Mouse (Mus musculus) limb, embryonic 15.5 days (tissue): Measurements from ENCODE around the gene A930033H14Rik. TPM values are rescaled to one million over a fixed set of nuclear protein-coding genes. Genes with fewer than 3 reads are reported as not detected.

Source experiments
- ATAC-seq: fragments of 200-750 bp; cut with Nextera tagmentation; 2 replicates; pipeline ENCODE4 v1.8.0; 2017; ENCODE audit warnings: low read depth, moderate TSS enrichment; ENCODE audit not compliant: insufficient number of reproducible peaks, low FRiP score, low TSS enrichment
- H3K27ac ChIP-seq: fragments of 300-500 bp; sonication (generic); 2 replicates; pipeline ENCODE4 v1.5.1; 2015; ENCODE audit warnings: moderate library complexity, mild to moderate bottlenecking, inconsistent platforms
- H3K27me3 ChIP-seq: fragments of 300-500 bp; sonication (generic); 2 replicates; pipeline ENCODE4 v1.6.1; 2015; ENCODE audit warnings: inconsistent platforms
- H3K36me3 ChIP-seq: fragments of 300-500 bp; sonication (generic); 2 replicates; pipeline ENCODE4 v1.6.1; 2015; ENCODE audit warnings: inconsistent platforms
- H3K4me1 ChIP-seq: fragments of 300-500 bp; sonication (generic); 2 replicates; pipeline ENCODE4 v1.6.1; 2015; ENCODE audit warnings: inconsistent platforms
- H3K4me2 ChIP-seq: fragments of 300-500 bp; sonication (generic); 2 replicates; pipeline ENCODE4 v1.6.1; 2015; ENCODE audit warnings: mild to moderate bottlenecking, inconsistent platforms
- H3K4me3 ChIP-seq: fragments of 300-500 bp; sonication (generic); 2 replicates; pipeline ENCODE4 v1.5.1; 2015; ENCODE audit warnings: mild to moderate bottlenecking, inconsistent platforms
- H3K9ac ChIP-seq: fragments of 300-500 bp; sonication (generic); 2 replicates; pipeline ENCODE4 v1.6.1; 2015; ENCODE audit warnings: inconsistent platforms
- H3K9me3 ChIP-seq: fragments of 300-500 bp; sonication (generic); 2 replicates; pipeline ENCODE4 v1.6.1; 2016; ENCODE audit warnings: inconsistent platforms
- WGBS: fragments of 180-500 bp; shearing (Covaris S2); methylation state at CpG from one replicate; pipeline ENCODE4 v1.1.7; 2015; 5-methylcytosine and 5-hydroxymethylcytosine counted together
- polyA plus RNA-seq: library from polyadenylated mRNA; unstranded; fragments of >200 nt; fragmentation: Nextera tagmentation; extraction: Ambion mirVana; gene quantifications from 2 replicates; pipeline ENCODE4 v1.2.1, GENCODE M21; 2015

The A930033H14Rik gene
- polyA plus RNA-seq, 1 experiment from 2014 or later: 3.0 TPM

DNA sequence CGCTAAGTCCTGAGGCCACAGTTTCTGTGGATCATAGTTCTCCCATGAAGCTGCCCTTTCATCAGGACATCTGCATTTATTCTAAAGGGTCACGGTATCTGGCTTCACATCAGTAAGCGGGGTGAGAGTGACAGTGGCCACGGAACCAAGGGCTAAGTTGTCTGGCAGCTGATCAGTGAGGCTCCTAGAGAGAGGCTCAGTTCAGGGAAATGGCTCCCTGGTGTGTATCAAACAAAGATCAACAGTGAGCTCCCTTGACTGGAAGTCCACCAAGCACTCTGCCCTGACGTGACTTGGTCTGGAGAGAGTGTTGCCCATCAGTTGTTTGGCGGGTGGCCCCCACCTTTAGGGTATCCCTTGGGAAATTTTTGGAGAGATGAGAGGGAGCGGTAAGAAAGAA lies 11.4 kb upstream of the A930033H14Rik start:
- no peak for ATAC-seq
- no peak overlapping the region for H3K4me3 ChIP-seq
- no peak overlapping the region for H3K4me2 ChIP-seq
- H3K27ac ChIP-seq: no peak overlapping the region
- H3K27me3 ChIP-seq: no peaks in the 10 kb centered on the region
- no peaks in the 10 kb centered on the region for H3K9me3 ChIP-seq
- WGBS: 83% methylated on average over 7 of the region's 7 CpGs
- no peak overlapping the region for H3K9ac ChIP-seq
- no peaks in the 10 kb centered on the region for H3K4me1 ChIP-seq
- peaks cover 9% of the 10 kb centered on the region for H3K36me3 ChIP-seq

DNA sequence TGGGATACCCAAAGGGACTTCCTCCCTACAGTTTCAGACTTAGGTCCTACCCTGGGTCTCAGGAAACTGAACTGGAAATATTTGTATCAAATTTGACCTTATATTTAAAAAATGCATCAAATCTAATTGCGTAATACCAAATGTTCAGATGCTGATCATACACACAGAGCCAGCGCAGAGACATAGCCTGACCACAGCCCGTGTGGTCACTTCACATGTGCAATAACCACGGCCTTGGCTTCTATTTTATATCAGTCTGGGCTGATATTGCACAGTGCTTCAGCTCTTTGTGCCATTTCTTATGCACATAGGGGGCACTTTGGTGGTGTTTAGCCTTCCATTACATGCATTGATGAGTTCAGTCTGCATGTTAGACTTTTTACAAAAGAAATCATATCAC lies 10.3 kb upstream of the A930033H14Rik start:
- H3K4me3 ChIP-seq: no peak overlapping the region
- H3K27me3 ChIP-seq: no peaks in the 10 kb centered on the region
- no peak overlapping the region for H3K9ac ChIP-seq
- no peak overlapping the region for H3K27ac ChIP-seq
- no peak overlapping the region for H3K4me2 ChIP-seq
- no peaks in the 10 kb centered on the region for H3K9me3 ChIP-seq
- no peak for ATAC-seq
- no peaks in the 10 kb centered on the region for H3K4me1 ChIP-seq
- 92% methylated on average over 4 of the region's 4 CpGs for WGBS
- peaks cover 16% of the 10 kb centered on the region for H3K36me3 ChIP-seq

DNA sequence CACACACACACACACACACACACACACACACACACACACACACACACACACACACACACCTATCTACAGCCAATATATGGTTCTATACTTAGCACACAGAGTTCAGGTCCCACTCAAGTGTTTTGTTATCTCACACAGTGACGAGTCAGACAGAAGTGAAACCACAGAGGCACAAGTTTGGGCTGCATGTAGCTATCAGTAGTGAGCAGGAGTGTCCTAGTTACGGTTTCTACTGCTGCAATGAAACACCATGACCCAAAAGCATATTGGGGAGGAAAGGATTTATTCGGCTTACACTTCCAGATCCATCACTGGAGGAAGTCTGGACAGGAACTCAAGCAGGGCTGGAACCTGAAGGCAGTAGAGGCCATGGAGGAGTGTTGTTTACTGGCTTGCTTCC lies 9.1 kb upstream of the A930033H14Rik start:
- no peaks in the 10 kb centered on the region for H3K4me1 ChIP-seq
- no peak for ATAC-seq
- H3K27me3 ChIP-seq: no peaks in the 10 kb centered on the region
- H3K4me3 ChIP-seq: no peak overlapping the region
- H3K9ac ChIP-seq: no peak overlapping the region
- H3K4me2 ChIP-seq: no peak overlapping the region
- no peaks in the 10 kb centered on the region for H3K9me3 ChIP-seq
- no peak overlapping the region for H3K27ac ChIP-seq
- WGBS: 79% methylated on average over 3 of the region's 3 CpGs
- H3K36me3 ChIP-seq: peaks cover 21% of the 10 kb centered on the region

- no peak overlapping the region for H3K27ac ChIP-seq
- no peak for ATAC-seq
- no peaks in the 10 kb centered on the region for H3K9me3 ChIP-seq
- H3K4me2 ChIP-seq: no peak overlapping the region
- no peak overlapping the region for H3K9ac ChIP-seq
- H3K4me3 ChIP-seq: no peak overlapping the region
- no peaks in the 10 kb centered on the region for H3K4me1 ChIP-seq
- H3K36me3 ChIP-seq: peaks cover 28% of the 10 kb centered on the region
- WGBS: 93% methylated on average over 9 of the region's 9 CpGs
- H3K27me3 ChIP-seq: no peaks in the 10 kb centered on the region
These were observed 8.2 kb upstream of the A930033H14Rik start for GRCm38 (mm10) chr10:69221148-69221547.

DNA sequence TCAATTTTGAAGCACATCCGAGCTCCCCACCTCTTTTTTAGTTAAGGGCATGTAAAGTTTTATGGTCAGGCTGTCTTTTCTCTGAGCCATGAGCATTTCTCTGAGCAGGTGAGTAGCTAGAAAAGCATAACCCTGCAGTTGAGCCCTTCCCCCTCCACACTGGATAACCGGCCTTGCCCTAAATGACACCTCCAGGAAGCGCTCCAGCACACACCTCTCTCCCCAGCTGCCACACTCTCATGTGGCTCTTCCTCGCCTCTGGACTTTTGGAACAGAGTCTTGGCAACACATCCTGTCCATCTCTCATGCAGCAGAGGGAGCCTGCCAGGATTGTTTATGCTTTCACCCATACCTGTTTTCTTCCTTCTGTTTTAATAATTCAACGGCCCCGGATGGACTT lies 7.4 kb upstream of the A930033H14Rik start:
- Histone ChIP-seq H3K36me3 (peaks cover 24% of the 10 kb centered on the region), H3K9me3 (no peaks in the 10 kb centered on the region), H3K27me3 (no peaks in the 10 kb centered on the region), H3K27ac (no peak overlapping the region), H3K4me2 (no peak overlapping the region), H3K4me1 (no peaks in the 10 kb centered on the region), H3K9ac (no peak overlapping the region), H3K4me3 (no peak overlapping the region)
- no peak for ATAC-seq
- 73% methylated on average over 6 of the region's 6 CpGs for WGBS

DNA sequence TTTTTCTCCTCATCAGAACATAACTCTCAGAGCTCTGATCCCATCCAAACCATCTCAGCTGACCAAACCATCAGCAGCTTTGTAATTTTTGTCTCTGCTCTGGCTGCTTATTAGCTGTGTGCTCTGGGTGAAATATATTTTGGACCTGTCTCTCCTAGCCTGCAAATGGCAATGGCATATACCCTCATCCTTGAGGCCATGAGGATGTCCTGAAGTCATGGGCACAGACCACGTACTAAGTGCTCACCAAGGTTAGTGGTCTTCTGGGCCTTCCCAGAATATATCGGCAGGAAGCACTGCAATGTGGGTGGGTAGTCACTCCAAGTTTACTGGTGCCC lies 6.4 kb upstream of the A930033H14Rik start:
- no peak overlapping the region for H3K4me3 ChIP-seq
- H3K4me1 ChIP-seq: peaks cover under 1% of the 10 kb centered on the region
- H3K9me3 ChIP-seq: no peaks in the 10 kb centered on the region
- no peak overlapping the region for H3K27ac ChIP-seq
- H3K36me3 ChIP-seq: peaks cover 22% of the 10 kb centered on the region
- no peak overlapping the region for H3K9ac ChIP-seq
- H3K27me3 ChIP-seq: no peaks in the 10 kb centered on the region
- 81% methylated on average over 2 of the region's 2 CpGs for WGBS
- no peak for ATAC-seq
- H3K4me2 ChIP-seq: no peak overlapping the region

DNA sequence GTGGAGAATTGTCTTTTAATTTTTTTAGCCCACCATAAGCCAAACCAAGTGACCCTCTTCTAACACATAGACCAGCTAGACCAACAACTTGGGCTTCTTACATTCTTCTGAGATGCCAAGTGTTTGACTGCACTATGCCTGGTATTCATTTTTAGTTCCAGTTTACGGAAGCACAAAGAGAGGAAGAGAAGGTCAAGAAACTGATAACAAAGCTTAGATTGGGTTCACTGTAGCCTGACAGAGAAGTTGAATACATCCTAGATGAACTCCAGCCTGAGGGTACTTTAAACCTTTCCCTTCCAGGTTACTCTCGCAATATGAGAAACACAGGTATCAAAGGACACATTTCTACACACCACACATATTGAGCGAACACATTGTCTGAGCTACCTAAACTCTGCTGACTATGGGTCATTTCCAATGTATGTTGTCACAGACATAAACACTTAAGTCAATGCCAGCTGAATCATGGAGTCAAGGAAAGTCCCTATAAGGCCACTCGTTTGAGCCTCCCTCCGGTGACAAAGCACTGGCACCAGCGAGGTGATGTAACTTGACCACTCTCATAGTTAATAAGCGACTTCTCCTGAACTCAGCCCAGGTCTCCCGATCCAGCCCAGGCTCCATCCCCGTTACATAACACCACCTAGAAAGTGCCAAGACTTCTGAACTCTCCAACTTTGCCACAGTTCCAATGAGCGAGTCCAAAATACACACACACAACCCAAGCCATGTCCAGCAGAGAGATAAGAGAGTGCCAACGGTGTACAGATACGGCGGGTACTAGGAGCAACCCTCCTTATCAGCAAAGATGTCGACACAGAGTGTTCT lies 5.8 kb upstream of the A930033H14Rik start:
- WGBS: 84% methylated on average over 14 of the region's 14 CpGs
- H3K4me2 ChIP-seq: no peak overlapping the region
- H3K4me1 ChIP-seq: peaks cover 6% of the 10 kb centered on the region
- H3K36me3 ChIP-seq: peaks cover 22% of the 10 kb centered on the region
- H3K9ac ChIP-seq: no peak overlapping the region
- no peak overlapping the region for H3K27ac ChIP-seq
- no peaks in the 10 kb centered on the region for H3K9me3 ChIP-seq
- H3K4me3 ChIP-seq: no peak overlapping the region
- ATAC-seq: no peak
- no peaks in the 10 kb centered on the region for H3K27me3 ChIP-seq

DNA sequence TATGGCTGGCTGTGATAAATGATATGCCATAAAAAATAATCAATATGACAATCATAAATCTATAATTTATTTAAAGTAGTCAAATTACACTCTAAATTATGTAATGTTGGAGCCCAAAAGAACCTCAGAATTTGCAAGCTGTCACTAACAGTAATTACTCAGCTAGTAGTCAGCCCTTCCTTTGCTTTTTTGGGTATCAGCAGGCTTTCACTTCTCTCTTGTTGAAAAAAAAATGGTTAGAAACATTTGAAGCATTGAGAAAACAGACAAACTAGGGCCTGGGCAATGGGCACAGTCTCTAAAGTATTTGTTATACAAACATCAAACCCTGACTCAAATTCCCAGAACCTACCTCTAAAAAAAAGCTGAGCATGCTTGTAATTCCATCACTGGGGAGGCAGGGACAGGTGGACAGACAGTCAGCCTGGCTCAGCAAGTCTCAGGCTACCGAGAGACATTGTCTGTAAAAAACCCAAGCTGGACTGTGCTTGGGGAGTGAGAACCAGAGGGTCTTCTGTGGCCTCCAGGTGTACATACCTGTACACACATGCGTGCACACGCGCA lies 4.3 kb upstream of the A930033H14Rik start:
- no peak overlapping the region for H3K27ac ChIP-seq
- peaks cover 22% of the 10 kb centered on the region for H3K36me3 ChIP-seq
- ATAC-seq: no peak
- no peaks in the 10 kb centered on the region for H3K27me3 ChIP-seq
- WGBS: 91% methylated on average over 4 of the region's 4 CpGs
- H3K4me3 ChIP-seq: no peak overlapping the region
- no peak overlapping the region for H3K9ac ChIP-seq
- no peaks in the 10 kb centered on the region for H3K9me3 ChIP-seq
- peaks cover 6% of the 10 kb centered on the region for H3K4me1 ChIP-seq
- no peak overlapping the region for H3K4me2 ChIP-seq

- H3K4me3 ChIP-seq: peak overlapping the region; percentile 81
- peaks cover 16% of the 10 kb centered on the region for H3K4me1 ChIP-seq
- ATAC-seq: no peak
- H3K4me2 ChIP-seq: peak overlapping the region; percentile 84
- peaks cover 19% of the 10 kb centered on the region for H3K36me3 ChIP-seq
- H3K27me3 ChIP-seq: no peaks in the 10 kb centered on the region
- H3K9me3 ChIP-seq: no peaks in the 10 kb centered on the region
- 23% methylated on average over 5 of the region's 5 CpGs for WGBS
- peak overlapping the region; percentile 88 for H3K9ac ChIP-seq
- peak overlapping the region; percentile 99 for H3K27ac ChIP-seq
These were observed 1.1 kb upstream of the A930033H14Rik start for GRCm38 (mm10) chr10:69213986-69214385.

DNA sequence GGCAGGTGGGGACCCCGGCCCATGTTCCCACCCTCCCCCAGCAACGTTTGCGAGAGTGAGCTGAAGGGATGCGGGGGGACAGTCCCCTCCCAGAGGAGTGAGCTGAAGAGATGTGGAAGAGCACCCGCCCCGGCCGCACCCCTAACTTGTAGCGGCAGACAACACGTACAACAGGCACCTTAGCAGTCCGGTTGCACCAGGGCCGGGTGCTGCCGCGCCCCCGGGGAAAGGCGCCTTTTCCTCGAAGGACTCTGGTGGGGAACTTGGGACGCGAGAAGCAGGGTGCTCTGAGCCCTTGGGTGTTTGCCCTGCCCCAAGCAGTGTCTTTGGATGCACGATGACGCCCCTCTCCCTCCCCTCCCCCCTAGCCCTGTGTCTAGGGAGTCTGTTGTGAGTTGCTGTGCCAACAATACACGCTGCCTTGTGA lies 566 bp upstream of the A930033H14Rik start:
- Histone ChIP-seq H3K4me1 (peaks cover 16% of the 10 kb centered on the region), H3K4me2 (peak overlapping the region; percentile 84), H3K9ac (peak overlapping the region; percentile 88), H3K27me3 (no peaks in the 10 kb centered on the region), H3K36me3 (peaks cover 14% of the 10 kb centered on the region), H3K9me3 (no peaks in the 10 kb centered on the region), H3K27ac (peak overlapping the region; percentile 99), H3K4me3 (peak overlapping the region; percentile 81)
- ATAC-seq: peak; percentile 15; the same call in 1 of the 2 replicates
- 0% methylated on average over 21 of the region's 21 CpGs for WGBS

DNA sequence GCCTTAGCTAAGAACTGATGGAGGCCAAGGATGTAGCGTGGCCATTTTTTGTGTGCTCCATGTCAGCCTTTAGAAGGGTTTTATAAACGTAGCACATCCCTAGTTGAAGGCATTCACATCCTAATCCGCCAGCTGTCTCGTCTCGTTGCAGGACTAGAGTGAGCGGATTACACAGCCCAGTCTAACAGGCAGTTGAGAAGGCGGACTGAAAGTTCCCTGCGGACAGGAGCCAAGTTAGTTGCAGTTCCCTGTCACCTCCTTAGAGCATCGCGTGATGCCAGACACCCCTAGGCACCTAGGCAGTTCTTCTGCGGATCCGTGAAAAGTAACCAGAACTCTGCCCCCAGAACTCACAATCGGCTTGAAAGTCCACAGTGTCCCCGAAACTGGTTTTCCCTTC lies 922 bp downstream of the A930033H14Rik start:
- Histone ChIP-seq H3K27ac (peak overlapping the region; percentile 99), H3K36me3 (peaks cover 10% of the 10 kb centered on the region), H3K4me1 (peaks cover 16% of the 10 kb centered on the region), H3K4me3 (peak overlapping the region; percentile 81), H3K9ac (peak overlapping the region; percentile 88), H3K4me2 (peak overlapping the region; percentile 84), H3K9me3 (no peaks in the 10 kb centered on the region), H3K27me3 (no peaks in the 10 kb centered on the region)
- no peak for ATAC-seq
- 4% methylated on average over 14 of the region's 14 CpGs for WGBS

DNA sequence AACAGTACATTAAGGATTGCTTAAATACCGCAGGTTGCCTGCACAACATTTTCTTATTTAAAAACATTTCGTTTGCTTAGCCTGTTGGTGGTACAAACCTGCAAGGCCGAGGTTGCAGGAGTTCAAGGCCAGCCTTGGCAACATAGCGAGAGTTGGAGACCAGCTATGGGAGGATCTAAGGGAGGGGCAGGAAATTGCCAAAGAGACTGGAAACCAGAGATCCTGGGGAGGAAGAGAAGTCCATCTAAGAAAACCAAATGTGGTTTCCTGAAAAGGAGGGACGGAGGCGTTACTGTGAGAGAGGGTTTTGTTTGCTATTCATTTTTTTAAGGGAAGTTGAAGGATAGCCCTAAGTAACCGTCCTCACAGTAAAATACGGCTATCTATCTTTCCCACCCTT lies 1.3 kb downstream of the A930033H14Rik start:
- Histone ChIP-seq H3K9me3 (no peaks in the 10 kb centered on the region), H3K27ac (peak overlapping the region; percentile 99), H3K36me3 (peaks cover 6% of the 10 kb centered on the region), H3K27me3 (no peaks in the 10 kb centered on the region), H3K4me2 (peak overlapping the region; percentile 84), H3K4me3 (peak overlapping the region; percentile 81), H3K9ac (peak overlapping the region; percentile 88; the same call in 1 of the 2 replicates), H3K4me1 (peaks cover 16% of the 10 kb centered on the region)
- ATAC-seq: no peak
- WGBS: 53% methylated on average over 8 of the region's 8 CpGs
